Mouse (Mus musculus) brain, embryonic 14.5 days (tissue): Measurements from ENCODE around the gene Gm44502. TPM values are rescaled to one million over a fixed set of nuclear protein-coding genes. Genes with fewer than 3 reads are reported as not detected.

Experiments
- DNase-seq: peaks from one replicate; pipeline ENCODE4 v3.0.0-alpha.2; 2011; ENCODE audit warnings: low read depth
- CTCF ChIP-seq: fragments of 200-500 bp; IDR thresholded peaks from 2 replicates; pipeline ENCODE4 v1.5.1; 2012; ENCODE audit warnings: inconsistent platforms, mild to moderate bottlenecking, moderate library complexity, borderline replicate concordance; ENCODE audit not compliant: insufficient read depth, insufficient read length; ENCODE audit errors: extremely low read depth
- POLR2A ChIP-seq: fragments of 200-500 bp; IDR thresholded peaks from 2 replicates; pipeline ENCODE4 v1.6.1; 2012; ENCODE audit warnings: mild to moderate bottlenecking, inconsistent platforms, borderline replicate concordance; ENCODE audit not compliant: poor library complexity, insufficient read depth, insufficient read length, severe bottlenecking; ENCODE audit errors: extremely low read depth
- polyA plus RNA-seq: library from polyadenylated mRNA; depleted of rRNA; stranded (reverse); fragments of >200 nt; gene quantifications from 2 replicates; pipeline ENCODE4 v1.2.3, GENCODE M21; 2012; rRNA removed

Gm44502 gene
- 0.34 and 1.3 TPM in 2 replicates for polyA plus RNA-seq

DNA sequence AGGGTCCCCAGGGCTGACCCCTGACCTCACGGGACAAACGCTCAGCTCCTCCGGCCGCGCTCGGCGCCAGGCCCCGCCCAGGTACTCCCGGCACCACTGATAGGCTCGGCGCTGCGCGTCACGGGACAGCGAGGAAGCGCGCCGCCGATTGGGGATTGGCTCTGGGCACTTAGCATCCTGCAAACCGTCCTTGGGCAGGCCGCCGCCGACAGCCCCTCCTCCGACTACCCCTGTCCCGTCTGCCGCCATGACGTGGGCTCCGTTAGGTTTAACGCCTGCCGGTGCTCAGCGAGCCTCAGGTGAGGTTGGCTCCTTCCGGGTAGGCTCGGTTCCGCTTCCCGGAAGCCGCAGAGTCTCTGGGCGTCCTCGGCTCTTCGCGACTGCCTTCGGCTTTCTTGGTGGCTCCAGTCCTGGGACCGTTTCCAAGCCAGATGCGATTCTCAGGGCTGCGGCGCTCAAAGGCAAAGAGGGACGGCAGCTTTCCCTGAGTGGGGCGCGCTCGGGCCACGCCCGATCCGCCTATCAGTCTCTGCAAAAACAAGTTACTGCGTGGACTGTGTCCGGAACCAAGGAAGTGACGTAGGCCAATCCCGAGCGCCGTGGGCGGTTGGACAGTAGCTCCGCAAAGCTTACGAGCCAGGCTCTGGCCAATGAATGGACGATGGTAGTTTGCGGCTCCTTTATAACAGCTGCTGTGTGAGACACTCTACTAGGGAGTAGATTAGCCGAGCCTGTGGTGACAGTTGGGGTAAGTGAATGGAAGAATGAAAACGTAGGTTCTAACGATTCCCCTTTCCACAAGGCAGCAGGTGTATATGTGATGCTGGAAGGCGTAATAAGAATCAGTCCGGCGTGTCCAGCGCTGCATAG is at the start of gene Gm44502, which contains the start of the genes C730034F03Rik and Chkb:
Gene Gm44502, minus strand, starts transcription at position 345 of the 870 bp plus-strand sequence.
Gene C730034F03Rik, plus strand, starts transcription at position 238 of the 870 bp plus-strand sequence.
Gene Chkb, minus strand, starts transcription at position 557 of the 870 bp plus-strand sequence.
- TF ChIP-seq CTCF (no peak), POLR2A (peak; percentile 41; the same call in 1 of the 2 replicates)
- DNase-seq: peak; percentile 98

DNA sequence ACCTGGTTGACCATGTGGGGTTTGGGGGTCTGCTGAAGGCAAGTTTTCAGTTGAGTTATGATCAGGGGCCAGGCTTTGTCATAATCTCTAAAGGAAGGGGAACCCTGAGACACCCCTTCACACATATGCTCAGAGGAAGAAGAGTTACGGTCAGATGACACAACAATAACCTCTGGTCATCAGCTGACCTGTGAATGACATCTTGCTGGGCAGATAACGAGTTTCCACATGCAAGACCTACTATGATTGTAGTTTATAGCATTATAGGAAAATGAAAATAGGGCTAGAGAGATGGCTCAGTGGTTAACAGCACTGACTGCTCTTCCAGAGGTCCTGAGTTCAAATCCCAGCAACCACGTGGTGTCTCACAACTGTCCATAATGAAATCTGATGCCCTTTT is 49.1 kb upstream of the Gm44502 start:
- no peak for TF ChIP-seq POLR2A
- TF ChIP-seq CTCF: no peak
- DNase-seq: no peak

- no peak for DNase-seq
- TF ChIP-seq CTCF (no peak), POLR2A (no peak)
Observed at GRCm38 (mm10) chr15:89477806-89478205, 48.3 kb upstream of the Gm44502 start.

DNA sequence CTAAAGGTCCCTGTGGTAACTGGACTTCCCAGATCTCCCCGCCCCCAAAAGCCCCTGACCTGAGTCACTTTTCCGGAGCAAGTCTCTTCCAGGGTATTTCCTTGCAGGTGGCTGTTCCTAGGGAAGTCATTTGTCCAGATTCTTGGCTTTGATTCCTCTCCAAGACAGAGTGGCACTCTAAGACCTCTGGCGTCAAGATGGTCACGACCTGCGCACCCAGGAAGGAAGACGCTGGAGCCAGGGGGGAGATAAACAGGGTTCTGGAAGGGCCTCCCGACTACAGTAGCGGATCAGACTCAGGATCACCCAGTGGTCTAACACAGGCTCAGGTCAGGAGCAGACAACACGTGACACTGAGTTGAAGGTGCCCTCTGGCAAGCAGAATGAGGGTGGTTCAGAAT is 47.6 kb upstream of the Gm44502 start, which contains the start of gene Arsa:
Gene Arsa, minus strand, starts transcription at position 335 of the 401 bp plus-strand sequence.
- DNase-seq: no peak
- TF ChIP-seq CTCF (no peak), POLR2A (no peak)

GRCm38 (mm10) chr15:89476475-89476815 is 46.9 kb upstream of the Gm44502 start:
- no peak for DNase-seq

GRCm38 (mm10) chr15:89475611-89476474 is 46.3 kb upstream of the Gm44502 start:
- peak; percentile 94 for DNase-seq
- peak; percentile 52; the same call in 1 of the 2 replicates for TF ChIP-seq POLR2A
- no peak for TF ChIP-seq CTCF

More at GRCm38 (mm10) chr15:89476475-89476815, 46.9 kb upstream of the Gm44502 start:
- TF ChIP-seq CTCF (no peak), POLR2A (no peak)

- no peak for TF ChIP-seq CTCF
- TF ChIP-seq POLR2A: no peak
- DNase-seq: no peak
Observed at GRCm38 (mm10) chr15:89475293-89475600, 45.8 kb upstream of the Gm44502 start.

DNA sequence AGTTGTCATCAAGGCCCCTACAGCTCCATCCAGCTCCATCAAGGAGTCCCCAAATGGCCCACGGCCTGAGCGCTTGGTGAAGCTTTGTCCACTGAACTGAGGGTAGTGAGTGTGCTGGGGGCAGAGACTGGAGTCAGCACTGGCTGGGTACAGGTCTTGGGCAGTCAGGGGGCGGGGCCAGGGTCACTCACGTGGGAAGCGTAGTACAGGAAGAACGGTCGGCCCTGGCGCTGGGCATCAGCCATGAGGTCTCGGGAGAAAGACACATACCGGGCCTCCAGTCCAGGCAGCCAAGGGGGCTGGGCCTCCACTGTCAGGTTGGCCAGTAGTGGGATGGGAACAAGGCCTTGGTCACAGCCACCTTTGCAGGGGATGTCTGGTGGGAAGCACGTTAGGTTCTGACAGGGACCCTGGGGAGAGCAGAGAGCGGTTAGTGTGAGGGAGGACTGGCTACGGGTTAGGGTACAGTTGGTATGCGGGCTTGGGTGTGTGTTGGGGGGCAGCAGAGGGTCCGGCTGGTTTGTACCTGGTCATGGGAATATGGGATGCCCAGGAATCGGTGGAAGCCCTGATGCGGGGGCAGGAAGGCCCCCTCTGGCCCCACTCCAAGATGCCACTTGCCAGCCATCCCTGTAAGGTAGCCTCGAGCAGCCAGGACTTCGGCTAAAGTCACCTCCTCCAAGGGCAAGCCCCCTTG is 45.2 kb upstream of the Gm44502 start:
- no peak for DNase-seq
- TF ChIP-seq CTCF (no peak), POLR2A (no peak)

GRCm38 (mm10) chr15:89473921-89474320 is 44.4 kb upstream of the Gm44502 start:
- no peak for TF ChIP-seq POLR2A
- no peak for TF ChIP-seq CTCF
- DNase-seq: no peak

GRCm38 (mm10) chr15:89473370-89473769 is 43.9 kb upstream of the Gm44502 start:
- TF ChIP-seq CTCF (no peak), POLR2A (no peak)
- DNase-seq: no peak
